Mouse (Mus musculus): ENCODE data around the gene Zfp639.

Gene Zfp639

GRCm38 (mm10) chr3:32506366-32507225 lies 3.5 kb upstream of the Zfp639 start:
- DNase-seq, result no peak

GRCm38 (mm10) chr3:32508666-32509324 lies 1.3 kb upstream of the Zfp639 start:
- DNase-seq, result peak; percentile 84 to 89

- DNase-seq, result peak; percentile 98
Observed at GRCm38 (mm10) chr3:32510375-32511190, 524 bp downstream of the Zfp639 start.

GRCm38 (mm10) chr3:32511191-32511550 lies 1.1 kb downstream of the Zfp639 start:
- peak; percentile 38 for DNase-seq

GRCm38 (mm10) chr3:32512686-32513284 lies 2.7 kb downstream of the Zfp639 start:
- no peak for DNase-seq

GRCm38 (mm10) chr3:32513528-32513927 lies 3.5 kb downstream of the Zfp639 start:
- no peak for DNase-seq

GRCm38 (mm10) chr3:32527181-32527580 lies 17.1 kb downstream of the Zfp639 start:
- DNase-seq, result no peak

GRCm38 (mm10) chr3:32529303-32529898 lies 19.3 kb downstream of the Zfp639 start, which contains the start of gene Mfn1:
Gene Mfn1, plus strand, starts transcription at chr3:32529465.
- peak; percentile 93 to 95 for DNase-seq

- no peak for DNase-seq
Observed at GRCm38 (mm10) chr3:32530041-32530440, 20.0 kb downstream of the Zfp639 start.

GRCm38 (mm10) chr3:32535692-32536091 lies 25.6 kb downstream of the Zfp639 start:
- no peak for DNase-seq

GRCm38 (mm10) chr3:32537556-32537955 lies 27.5 kb downstream of the Zfp639 start:
- DNase-seq, result no peak

GRCm38 (mm10) chr3:32538091-32538490 lies 28.0 kb downstream of the Zfp639 start:
- no peak for DNase-seq

GRCm38 (mm10) chr3:32553061-32553460 lies 43.0 kb downstream of the Zfp639 start:
- peak; percentile 22 for DNase-seq

- DNase-seq, result no peak
Observed at GRCm38 (mm10) chr3:32563401-32563800, 53.3 kb downstream of the Zfp639 start.

Data from B cell, adult 2 months (primary cell).